Mouse (Mus musculus) heart, embryonic 16.5 days (tissue): Measurements from ENCODE around the gene Homer1. TPM values are rescaled to one million over a fixed set of nuclear protein-coding genes. Genes with fewer than 3 reads are reported as not detected.
A peak's percentile ranks its signal among the peaks of the same experiment; 100 is the strongest.

ENCODE experiments used
- ATAC-seq: fragments of 200-750 bp; cut with Nextera tagmentation; replicated peaks from 2 replicates; pipeline ENCODE4 v1.8.0; 2017; ENCODE audit warnings: moderate number of reproducible peaks; ENCODE audit not compliant: insufficient read depth, low FRiP score; ENCODE audit errors: extremely low read depth
- H3K27ac ChIP-seq: fragments of 300-500 bp; sonication (generic); 2 replicates; pipeline ENCODE4 v1.5.1; 2014; ENCODE audit warnings: mild to moderate bottlenecking, low read length, control low read depth, moderate library complexity
- H3K27me3 ChIP-seq: fragments of 300-500 bp; sonication (generic); 2 replicates; pipeline ENCODE4 v1.6.1; 2014; ENCODE audit warnings: low read length, mixed read lengths; ENCODE audit not compliant: control insufficient read depth, insufficient read depth
- H3K36me3 ChIP-seq: fragments of 300-500 bp; sonication (generic); 2 replicates; pipeline ENCODE4 v1.6.1; 2014; ENCODE audit not compliant: control insufficient read depth, insufficient read depth
- H3K4me1 ChIP-seq: fragments of 300-500 bp; sonication (generic); 2 replicates; pipeline ENCODE4 v1.6.1; 2014; ENCODE audit warnings: low read length, mixed read lengths; ENCODE audit not compliant: control insufficient read depth, insufficient read depth
- H3K4me2 ChIP-seq: fragments of 300-500 bp; sonication (generic); 2 replicates; pipeline ENCODE4 v1.6.1; 2014; ENCODE audit warnings: low read depth, mild to moderate bottlenecking, control low read depth, low read length
- H3K4me3 ChIP-seq: fragments of 300-500 bp; sonication (generic); 2 replicates; pipeline ENCODE4 v1.5.1; 2014; ENCODE audit warnings: mild to moderate bottlenecking, control low read depth, low read length
- H3K9ac ChIP-seq: fragments of 300-500 bp; sonication (generic); 2 replicates; pipeline ENCODE4 v1.6.1; 2014; ENCODE audit warnings: low read length, control low read depth
- H3K9me3 ChIP-seq: fragments of 300-500 bp; sonication (generic); replicated peaks from 2 replicates; pipeline ENCODE4 v1.6.1; 2016; ENCODE audit warnings: low read length; ENCODE audit not compliant: control insufficient read depth
- WGBS: fragments of 180-500 bp; shearing (Covaris S2); extraction: QIAGEN DNeasy Blood & Tissue Kit; methylation state at CpG from one replicate; pipeline ENCODE4 v1.1.7; 2014; 5-methylcytosine and 5-hydroxymethylcytosine counted together
- polyA plus RNA-seq: library from polyadenylated mRNA; unstranded; fragments of >200 nt; fragmentation: Nextera tagmentation; extraction: Ambion mirVana; gene quantifications from 2 replicates; pipeline ENCODE4 v1.2.1, GENCODE M21; 2015

Gene Homer1
- polyA plus RNA-seq, 1 experiment from 2014 or later = 13.9 TPM

DNA sequence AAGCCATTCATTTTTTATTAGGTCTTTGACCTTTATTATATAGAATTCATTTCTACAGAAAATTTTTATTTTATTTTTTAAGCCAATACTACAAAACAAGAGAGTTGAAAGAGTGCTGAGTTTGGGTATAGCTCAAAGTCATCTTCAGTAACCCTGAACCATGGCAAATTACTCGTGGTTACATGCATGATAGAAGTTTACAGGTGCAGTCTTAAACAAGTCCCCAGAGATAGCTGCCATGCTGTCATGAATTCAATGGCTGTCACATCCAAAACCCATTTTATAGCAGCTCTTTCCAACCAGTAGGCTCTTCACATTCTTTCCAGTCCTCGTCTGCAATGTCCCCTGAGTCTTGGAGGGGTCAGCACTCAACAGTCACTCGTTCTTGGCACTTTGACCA lies 26.9 kb downstream of the Homer1 start:
- Histone ChIP-seq H3K27ac (no peak overlapping the region), H3K4me1 (peaks cover 8% of the 10 kb centered on the region), H3K4me2 (no peak overlapping the region), H3K9ac (no peak overlapping the region), H3K36me3 (no peaks in the 10 kb centered on the region), H3K4me3 (no peak overlapping the region), H3K27me3 (no peaks in the 10 kb centered on the region), H3K9me3 (no peaks in the 10 kb centered on the region)
- 48% methylated on average over 3 of the region's 3 CpGs for whole genome bisulfite sequencing
- no peak for ATAC-seq

DNA sequence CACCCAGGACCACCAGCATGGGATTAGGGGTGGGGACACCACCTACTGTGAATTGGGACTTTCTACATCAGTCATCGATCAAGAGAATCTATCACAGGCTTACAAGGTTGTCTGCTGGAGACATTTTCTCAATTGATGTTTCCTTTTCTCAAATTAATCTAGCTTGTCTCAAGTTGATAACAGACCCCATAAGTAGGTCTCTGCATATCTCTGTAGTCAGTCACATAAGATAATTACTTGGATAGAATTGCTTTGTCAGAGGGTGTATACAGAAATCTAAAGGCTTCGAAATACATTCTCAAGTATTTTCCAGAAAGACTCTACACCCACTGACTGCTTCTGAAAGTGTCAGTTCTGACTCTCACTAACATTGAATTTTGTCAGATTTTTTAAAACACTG lies 32.3 kb downstream of the Homer1 start:
- H3K36me3 ChIP-seq = no peaks in the 10 kb centered on the region
- no peak overlapping the region for H3K4me2 ChIP-seq
- no peak for ATAC-seq
- WGBS = 76% methylated on average over 2 of the region's 2 CpGs
- peaks cover 4% of the 10 kb centered on the region for H3K4me1 ChIP-seq
- H3K9ac ChIP-seq = no peak overlapping the region
- H3K9me3 ChIP-seq = no peaks in the 10 kb centered on the region
- no peak overlapping the region for H3K4me3 ChIP-seq
- no peaks in the 10 kb centered on the region for H3K27me3 ChIP-seq
- H3K27ac ChIP-seq = no peak overlapping the region

DNA sequence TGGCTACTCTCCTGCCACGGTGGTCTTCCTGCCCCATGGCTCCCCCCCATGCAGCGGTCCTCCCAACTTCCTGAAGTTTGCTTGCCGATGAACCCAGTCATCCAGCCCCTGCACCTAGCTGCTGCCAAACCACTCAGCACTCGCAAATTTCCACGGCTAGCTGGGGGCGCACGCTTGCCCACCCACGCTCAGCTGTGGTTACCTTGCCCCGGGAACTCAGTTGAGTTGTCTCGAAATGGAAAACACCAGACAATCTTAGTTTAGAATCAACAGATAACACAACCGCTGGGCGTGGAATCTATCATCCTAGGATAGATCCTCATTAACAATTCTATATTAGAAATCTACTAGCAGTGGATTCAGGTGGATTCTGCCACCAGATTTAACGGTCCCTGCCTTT lies 33.1 kb downstream of the Homer1 start:
- Histone ChIP-seq H3K9me3 (no peaks in the 10 kb centered on the region), H3K36me3 (no peaks in the 10 kb centered on the region), H3K4me1 (no peaks in the 10 kb centered on the region), H3K27ac (no peak overlapping the region), H3K27me3 (no peaks in the 10 kb centered on the region), H3K4me2 (no peak overlapping the region), H3K9ac (no peak overlapping the region), H3K4me3 (no peak overlapping the region)
- WGBS = 92% methylated on average over 13 of the region's 13 CpGs
- no peak for ATAC-seq

DNA sequence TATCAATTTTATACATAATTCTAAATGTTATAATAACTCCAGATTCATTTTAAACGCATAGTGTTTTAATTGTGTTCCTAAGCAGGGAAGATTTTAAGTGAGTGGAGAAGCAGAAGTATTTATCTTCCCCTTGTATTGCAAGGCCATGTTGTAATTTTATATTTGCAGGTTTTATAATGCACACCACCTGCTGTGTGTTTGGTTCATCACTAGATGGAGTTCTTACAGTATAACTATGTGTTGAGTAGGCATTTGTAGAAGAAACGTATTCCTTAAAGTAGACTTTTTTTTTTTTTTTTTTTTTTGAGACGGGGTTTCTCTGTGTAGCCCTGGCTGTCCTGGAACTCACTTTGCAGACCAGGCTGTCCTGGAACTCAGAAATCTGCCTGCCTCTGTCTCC lies 35.9 kb downstream of the Homer1 start:
- H3K36me3 ChIP-seq = no peaks in the 10 kb centered on the region
- H3K4me1 ChIP-seq = peaks cover 11% of the 10 kb centered on the region
- H3K27me3 ChIP-seq = no peaks in the 10 kb centered on the region
- no peak for ATAC-seq
- H3K4me3 ChIP-seq = no peak overlapping the region
- no peak overlapping the region for H3K27ac ChIP-seq
- no peaks in the 10 kb centered on the region for H3K9me3 ChIP-seq
- H3K4me2 ChIP-seq = no peak overlapping the region
- WGBS = 74% methylated on average over 3 of the region's 3 CpGs
- no peak overlapping the region for H3K9ac ChIP-seq

DNA sequence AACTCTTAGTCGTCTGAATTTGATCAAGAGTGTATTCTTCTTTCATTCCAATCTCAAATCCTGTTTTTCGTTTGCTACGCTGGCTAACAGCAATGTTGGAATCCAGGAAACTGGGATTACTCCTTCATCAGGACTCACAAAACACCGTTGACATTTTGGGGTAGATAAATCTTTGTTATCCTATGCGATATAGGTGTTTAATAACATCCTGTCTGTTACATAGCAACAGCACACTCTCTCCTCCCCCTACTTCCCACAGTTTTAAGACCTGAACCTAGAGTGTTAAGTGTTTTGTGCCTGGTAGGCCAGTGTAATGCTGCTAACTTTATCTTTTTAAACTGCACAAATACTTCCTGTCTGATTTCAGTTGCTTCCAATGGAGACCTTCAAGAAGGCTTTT lies 39.0 kb downstream of the Homer1 start:
- Histone ChIP-seq H3K27ac (no peak overlapping the region), H3K27me3 (no peaks in the 10 kb centered on the region), H3K4me1 (peaks cover 13% of the 10 kb centered on the region), H3K9ac (no peak overlapping the region), H3K9me3 (no peaks in the 10 kb centered on the region), H3K36me3 (no peaks in the 10 kb centered on the region), H3K4me2 (no peak overlapping the region), H3K4me3 (no peak overlapping the region)
- peak; percentile 28; the same call in 1 of the 2 replicates for ATAC-seq
- 20% methylated on average over 5 of the region's 5 CpGs for WGBS

DNA sequence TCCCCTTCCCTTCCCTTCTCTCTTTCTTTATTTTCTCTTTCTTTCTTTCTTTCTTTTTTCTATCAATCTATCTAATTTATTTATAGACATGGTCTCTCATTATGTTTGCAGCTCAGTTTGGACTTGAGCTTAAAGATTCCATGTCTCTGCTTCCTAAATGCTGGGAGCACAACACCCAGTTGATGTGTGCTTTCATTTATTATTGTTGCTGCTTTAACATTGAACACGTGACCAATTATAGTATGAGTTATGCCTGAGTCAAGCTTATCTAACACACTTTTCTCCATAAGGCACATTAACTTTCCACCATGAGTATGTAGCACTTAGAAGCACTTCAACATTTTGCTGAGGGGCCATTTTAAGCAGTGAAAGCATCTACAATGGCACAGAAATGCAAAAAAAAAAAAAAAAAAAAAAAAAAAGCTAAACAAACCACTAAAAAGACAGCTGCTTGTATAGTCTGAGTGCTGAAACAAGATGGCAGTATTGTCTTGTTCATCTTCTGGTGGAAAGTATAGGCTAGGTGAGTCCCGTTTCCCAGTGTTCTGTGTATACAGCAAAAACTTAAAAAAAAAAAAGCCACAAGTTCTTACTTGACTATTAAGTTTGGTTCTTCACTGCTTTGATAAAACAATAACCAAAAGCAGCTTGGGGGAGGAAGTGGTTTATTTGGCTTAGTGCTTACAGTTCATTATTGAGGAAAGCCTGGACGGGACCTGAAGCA lies 41.3 kb downstream of the Homer1 start:
- Histone ChIP-seq H3K27me3 (no peaks in the 10 kb centered on the region), H3K27ac (no peak overlapping the region), H3K4me2 (no peak overlapping the region), H3K4me3 (no peak overlapping the region), H3K9me3 (no peaks in the 10 kb centered on the region), H3K4me1 (peaks cover 14% of the 10 kb centered on the region), H3K9ac (no peak overlapping the region), H3K36me3 (no peaks in the 10 kb centered on the region)
- 73% methylated on average over 3 of the region's 3 CpGs for WGBS
- no peak for ATAC-seq

DNA sequence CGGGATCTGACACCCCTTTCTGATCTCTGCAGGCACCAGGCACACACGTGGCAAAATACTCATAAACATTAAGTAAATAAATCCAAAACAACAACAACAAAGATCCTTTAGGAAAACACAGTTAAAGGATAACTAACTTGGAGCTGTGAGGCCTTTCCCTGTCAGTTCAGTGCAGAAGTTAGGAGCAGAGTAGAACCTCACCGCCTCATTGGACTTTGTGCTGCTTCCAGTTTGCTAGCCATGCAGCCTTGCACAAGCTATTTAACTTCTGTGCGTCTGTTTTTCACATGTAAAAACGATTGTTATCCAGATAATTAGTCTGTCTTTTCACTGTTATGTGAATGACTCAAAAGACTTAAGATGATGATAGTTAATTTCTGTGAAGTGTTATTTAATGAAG lies 43.2 kb downstream of the Homer1 start:
- H3K36me3 ChIP-seq = no peaks in the 10 kb centered on the region
- no peak overlapping the region for H3K4me2 ChIP-seq
- H3K27me3 ChIP-seq = no peaks in the 10 kb centered on the region
- WGBS = 81% methylated on average over 5 of the region's 5 CpGs
- H3K9me3 ChIP-seq = no peaks in the 10 kb centered on the region
- H3K27ac ChIP-seq = no peak overlapping the region
- no peak overlapping the region for H3K4me3 ChIP-seq
- no peak for ATAC-seq
- H3K9ac ChIP-seq = no peak overlapping the region
- peaks cover 16% of the 10 kb centered on the region for H3K4me1 ChIP-seq

DNA sequence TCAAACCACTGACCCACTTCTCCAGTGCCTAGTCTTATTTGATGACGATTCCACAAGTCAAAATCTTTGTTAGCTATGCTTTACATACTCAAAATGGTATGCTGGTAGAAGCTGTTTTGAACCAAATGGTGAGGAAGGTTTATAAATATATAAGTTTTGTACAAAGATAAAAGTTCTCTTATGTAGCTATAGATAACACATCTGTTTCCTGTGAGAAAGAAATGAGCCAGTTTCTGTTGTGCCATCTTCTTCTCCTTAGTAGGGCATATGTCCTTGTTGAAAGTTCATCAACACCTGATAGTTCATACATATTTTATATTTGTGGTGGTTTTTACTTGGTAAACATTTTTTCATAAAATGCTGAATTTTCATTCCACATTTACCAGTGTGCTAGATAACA lies 45.0 kb downstream of the Homer1 start:
- no peak overlapping the region for H3K4me2 ChIP-seq
- no peak for ATAC-seq
- no peaks in the 10 kb centered on the region for H3K36me3 ChIP-seq
- no peaks in the 10 kb centered on the region for H3K9me3 ChIP-seq
- H3K27ac ChIP-seq = no peak overlapping the region
- WGBS = 88% methylated on average over 1 of the region's 1 CpGs
- H3K27me3 ChIP-seq = no peaks in the 10 kb centered on the region
- H3K4me1 ChIP-seq = peaks cover 4% of the 10 kb centered on the region
- no peak overlapping the region for H3K4me3 ChIP-seq
- no peak overlapping the region for H3K9ac ChIP-seq

DNA sequence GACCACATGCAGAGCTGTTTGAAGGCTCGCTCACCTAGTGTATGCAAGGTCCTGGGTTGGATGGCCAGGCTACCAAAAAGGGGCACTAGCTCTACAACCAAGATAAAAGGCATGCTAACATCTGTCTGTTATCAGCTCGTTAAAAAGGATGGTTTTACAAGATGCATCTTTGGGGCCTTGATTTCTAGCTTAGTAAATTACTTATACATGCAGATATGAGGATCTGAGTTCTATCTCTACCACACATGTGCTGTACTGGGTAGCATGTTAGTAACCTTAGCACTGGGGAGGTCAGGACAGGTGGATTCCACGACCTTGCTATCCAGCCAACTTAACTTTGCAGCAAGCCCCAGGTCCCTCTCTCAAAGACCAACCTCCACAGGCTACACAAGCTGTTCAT lies 46.4 kb downstream of the Homer1 start:
- ATAC-seq = no peak
- H3K27ac ChIP-seq = no peak overlapping the region
- no peak overlapping the region for H3K9ac ChIP-seq
- H3K9me3 ChIP-seq = no peaks in the 10 kb centered on the region
- H3K36me3 ChIP-seq = no peaks in the 10 kb centered on the region
- WGBS = 72% methylated on average over 3 of the region's 3 CpGs
- peaks cover 3% of the 10 kb centered on the region for H3K4me1 ChIP-seq
- no peak overlapping the region for H3K4me2 ChIP-seq
- H3K27me3 ChIP-seq = no peaks in the 10 kb centered on the region
- no peak overlapping the region for H3K4me3 ChIP-seq
